Mouse (Mus musculus): Measurements from ENCODE around the gene Cyp2j6. TPM values are rescaled to one million over a fixed set of nuclear protein-coding genes. Genes with fewer than 3 reads are reported as not detected.

Gene Cyp2j6
- polyA plus RNA-seq, 1 experiment = 0.80 TPM

DNA sequence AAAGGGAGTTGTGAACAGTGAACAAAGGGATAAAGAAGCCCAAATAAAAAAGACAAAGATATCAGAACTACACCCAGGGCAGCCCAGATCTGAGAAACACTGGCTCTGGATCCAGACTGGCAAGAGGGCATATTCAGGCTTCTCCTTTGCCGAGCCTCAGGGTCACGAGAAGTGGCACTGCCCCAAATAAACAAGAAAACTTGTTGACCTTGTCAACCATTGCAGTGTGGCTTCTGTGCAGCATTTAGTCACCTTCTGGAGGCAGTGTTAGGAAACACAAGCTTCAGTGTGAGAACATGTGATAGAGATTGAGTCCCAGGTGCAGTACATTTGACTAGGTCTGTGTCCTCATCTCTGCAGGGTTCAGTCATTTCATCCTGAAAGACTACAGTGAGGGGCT is 31.2 kb downstream of the Cyp2j6 start:
- Histone ChIP-seq H3K27ac (ENCODE audit: control insufficient read depth, insufficient read depth, low read length) (no peak overlapping the region), H3K4me1 (replicated peaks; ENCODE audit: control insufficient read depth, insufficient read depth, low read length) (no peaks in the 10 kb centered on the region), H3K4me3 (ENCODE audit: control insufficient read depth, insufficient read depth, low read length) (no peak overlapping the region), H3K36me3 (ENCODE audit: control insufficient read depth, insufficient read depth, low read length) (no peaks in the 10 kb centered on the region), H3K27me3 (ENCODE audit: control insufficient read depth, insufficient read depth, low read length) (no peaks in the 10 kb centered on the region)
- no peak for DNase-seq
- no peak for TF ChIP-seq POLR2A (IDR thresholded peaks at IDR 0.05; ENCODE audit: control insufficient read depth, extremely low read depth, insufficient read depth, low read length, poor library complexity)
- TF ChIP-seq CTCF (IDR thresholded peaks at IDR 0.05; ENCODE audit: borderline replicate concordance, control insufficient read depth, extremely low read depth, insufficient read depth, low read length, poor library complexity) = no peak
- 98% methylated on average over 2 of the region's 2 CpGs for WGBS

DNA sequence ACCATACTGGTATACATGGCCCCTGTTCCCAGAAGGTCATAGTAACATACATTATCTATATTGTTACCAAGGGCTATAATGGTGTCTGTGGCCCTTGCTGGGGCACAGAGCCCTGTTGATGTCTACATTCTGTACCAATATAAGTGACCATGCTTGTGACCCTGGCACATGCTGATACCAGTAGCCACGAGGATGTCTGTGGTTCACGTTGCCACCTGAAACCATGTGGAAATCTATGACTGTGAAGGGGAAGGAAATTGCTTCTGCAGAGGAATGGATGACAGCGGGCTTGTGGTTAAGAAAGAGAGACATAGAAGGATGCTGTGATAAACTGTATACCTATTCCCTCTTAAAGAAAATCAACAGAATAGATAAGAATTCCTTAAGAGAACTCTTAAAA is 43.4 kb downstream of the Cyp2j6 start:
- H3K27me3 ChIP-seq (ENCODE audit: control insufficient read depth, insufficient read depth, low read length) = no peaks in the 10 kb centered on the region
- no peak overlapping the region for H3K4me3 ChIP-seq (ENCODE audit: control insufficient read depth, insufficient read depth, low read length)
- no peaks in the 10 kb centered on the region for H3K4me1 ChIP-seq (replicated peaks; ENCODE audit: control insufficient read depth, insufficient read depth, low read length)
- 16% methylated on average over 3 of the region's 3 CpGs for WGBS
- H3K27ac ChIP-seq (ENCODE audit: control insufficient read depth, insufficient read depth, low read length) = no peak overlapping the region
- TF ChIP-seq POLR2A (IDR thresholded peaks at IDR 0.05; ENCODE audit: control insufficient read depth, extremely low read depth, insufficient read depth, low read length, poor library complexity) = no peak
- no peak for TF ChIP-seq CTCF (IDR thresholded peaks at IDR 0.05; ENCODE audit: borderline replicate concordance, control insufficient read depth, extremely low read depth, insufficient read depth, low read length, poor library complexity)
- no peak for DNase-seq
- no peaks in the 10 kb centered on the region for H3K36me3 ChIP-seq (ENCODE audit: control insufficient read depth, insufficient read depth, low read length)

DNA sequence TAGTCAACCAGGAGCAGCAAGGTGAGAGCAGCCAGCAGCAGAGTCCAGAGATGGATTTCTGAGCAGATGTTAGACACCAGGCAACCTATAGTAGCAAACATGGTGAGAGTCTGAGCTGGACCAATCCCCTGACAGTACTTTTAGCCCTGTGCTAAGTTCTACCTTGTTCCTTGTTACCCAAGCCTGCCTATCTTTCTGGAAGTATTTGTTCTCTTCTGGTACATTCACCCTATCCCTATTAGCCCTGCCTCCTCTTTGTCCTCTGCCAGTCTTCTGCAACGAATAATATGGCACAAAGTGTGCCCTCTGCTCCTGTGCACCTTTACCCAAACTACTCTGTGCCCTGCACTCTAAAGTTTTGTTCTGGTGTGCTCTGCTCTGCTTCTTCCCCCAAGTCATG is 46.2 kb downstream of the Cyp2j6 start, which contains the start of gene Cyp2j8:
Gene Cyp2j8 (minus strand): TSS at position 101 of the 400 bp plus-strand sequence.
- DNase-seq = no peak
- 74% methylated on average over 1 of the region's 1 CpGs for WGBS
- Histone ChIP-seq H3K36me3 (ENCODE audit: control insufficient read depth, insufficient read depth, low read length) (no peaks in the 10 kb centered on the region), H3K4me3 (ENCODE audit: control insufficient read depth, insufficient read depth, low read length) (no peak within 1 kb of the TSS), H3K27ac (ENCODE audit: control insufficient read depth, insufficient read depth, low read length) (no peak within 1 kb of the TSS), H3K4me1 (replicated peaks; ENCODE audit: control insufficient read depth, insufficient read depth, low read length) (no peaks in the 10 kb centered on the region), H3K27me3 (ENCODE audit: control insufficient read depth, insufficient read depth, low read length) (no peaks in the 10 kb centered on the region)
- no peak for TF ChIP-seq POLR2A (IDR thresholded peaks at IDR 0.05; ENCODE audit: control insufficient read depth, extremely low read depth, insufficient read depth, low read length, poor library complexity)
- TF ChIP-seq CTCF (IDR thresholded peaks at IDR 0.05; ENCODE audit: borderline replicate concordance, control insufficient read depth, extremely low read depth, insufficient read depth, low read length, poor library complexity) = no peak

Other genes with a start within 250 kb of the Cyp2j6 start
- gene Cyp2j11, start 205.0 kb downstream of the Cyp2j6 start, polyA plus RNA-seq (2012; rRNA removed) = 0.07 TPM in 1 of 2 replicates, not detected in the other
- gene Cyp2j8, start 46.3 kb downstream of the Cyp2j6 start, polyA plus RNA-seq (2012; rRNA removed) = not detected in 2 replicates
- 1.1 and 1.3 TPM in 2 replicates for gene Cyp2j9, start 37.9 kb upstream of the Cyp2j6 start, polyA plus RNA-seq (2012; rRNA removed)
- gene Cyp2j5, start 110.5 kb upstream of the Cyp2j6 start, polyA plus RNA-seq (2012; rRNA removed) = 0.07 and 0.23 TPM in 2 replicates
- gene Gm12695, start 231.5 kb upstream of the Cyp2j6 start, polyA plus RNA-seq (2012; rRNA removed) = not detected in 2 replicates

Data from thymus, adult 2 months (tissue).